10 mouse cellular contexts compared by ENCODE assay signal in the genomic region with DNA sequence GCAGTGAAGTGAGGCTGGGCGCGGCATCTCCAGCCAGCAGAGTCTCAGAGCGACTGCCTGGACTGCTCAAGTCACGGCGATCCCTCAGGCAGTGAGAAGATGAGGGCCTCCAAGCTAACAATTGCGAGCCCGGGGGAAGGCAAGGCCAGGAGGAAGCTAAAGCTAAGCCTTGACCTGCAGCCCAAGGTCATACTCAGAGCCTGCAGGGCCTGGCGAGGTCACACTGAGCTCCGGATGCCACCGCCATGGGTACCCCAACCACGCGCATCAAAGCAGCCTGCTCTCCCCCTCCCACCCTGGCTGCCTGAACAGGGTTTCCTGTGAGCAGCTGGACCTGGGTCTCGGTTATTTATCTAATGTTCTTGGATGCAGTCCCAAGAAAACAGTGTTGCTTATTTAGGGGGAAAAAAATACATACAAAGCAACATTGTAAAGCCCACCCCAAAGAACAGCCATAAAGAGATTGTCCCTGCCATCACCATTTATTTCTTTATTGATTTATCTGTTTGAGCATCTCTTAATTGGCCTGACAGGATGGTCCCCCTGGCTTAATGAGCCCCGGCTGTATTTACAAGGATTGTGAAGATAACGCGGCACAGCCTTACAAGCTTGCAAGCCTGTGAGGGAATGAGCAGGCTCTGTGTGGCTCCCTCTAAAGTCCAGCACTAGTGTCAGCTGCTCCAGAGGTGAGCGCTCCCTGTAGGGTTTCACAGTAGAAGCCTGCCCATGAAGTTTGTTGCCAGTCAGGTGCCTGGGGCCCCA.
DNase-seq lines count a peak whose midpoint lies in the region; ATAC-seq and TF ChIP-seq lines count a peak whose summit lies in the region.
"Had no signal": no experiment of that assay in that cellular context is flagged by ENCODE, and none has a peak within 500 bp of the region (broad histone marks: within the 10 kb centered on the region; RNA-seq: fewer than 3 reads in every experiment).

No protein-coding gene starts in this region.

- no peak overlapping the region for H3K9ac ChIP-seq in lung, embryonic 14.5 days
- no peak overlapping the region for H3K9ac ChIP-seq in limb, embryonic 12.5 days (replicated peaks)
- H3K9ac ChIP-seq in stomach, embryonic 16.5 days (ENCODE audit: low read length), result 0 out of 2 replicates have a peak overlapping the region, but pooled peaks have one; percentile 43

- H3K4me3 ChIP-seq in lung, embryonic 14.5 days (ENCODE audit: low read depth, low read length), result no peak overlapping the region
- no peak overlapping the region for H3K4me3 ChIP-seq in limb, embryonic 12.5 days (replicated peaks)
- no peak overlapping the region for H3K4me3 ChIP-seq in stomach, embryonic 16.5 days (replicated peaks; ENCODE audit: low read length)

- peak overlapping the region; percentile 90 for H3K27ac ChIP-seq in lung, embryonic 14.5 days (ENCODE audit: low read depth)
- H3K27ac ChIP-seq in limb, embryonic 12.5 days, result peak overlapping the region; percentile 74
- peak overlapping the region; percentile 41; the same call in 1 of the 2 replicates for H3K27ac ChIP-seq in stomach, embryonic 16.5 days (ENCODE audit: low read length)

- H3K36me3 ChIP-seq in lung, embryonic 14.5 days (ENCODE audit: insufficient read depth), result no peaks in the 10 kb centered on the region
- H3K36me3 ChIP-seq in limb, embryonic 12.5 days, result no peaks in the 10 kb centered on the region
- no peaks in the 10 kb centered on the region for H3K36me3 ChIP-seq in stomach, embryonic 16.5 days (ENCODE audit: control insufficient read depth, insufficient read depth, low read length)

- ATAC-seq in lung, embryonic 14.5 days (ENCODE audit: insufficient read depth), result peak; percentile 69
- no peak; the same call in 1 of the 2 replicates for ATAC-seq in limb, embryonic 12.5 days (ENCODE audit: insufficient number of reproducible peaks, insufficient read depth, low FRiP score, low TSS enrichment, low read depth)
- no peak for ATAC-seq in stomach, embryonic 16.5 days (ENCODE audit: insufficient read depth, low FRiP score)

- H3K27me3 ChIP-seq in lung, embryonic 14.5 days (ENCODE audit: insufficient read depth, low read length), result no peaks in the 10 kb centered on the region
- H3K27me3 ChIP-seq in limb, embryonic 12.5 days, result no peaks in the 10 kb centered on the region
- H3K27me3 ChIP-seq in stomach, embryonic 16.5 days (ENCODE audit: control insufficient read depth, insufficient read depth, low read length), result no peaks in the 10 kb centered on the region

- TF ChIP-seq CTCF in lung, embryonic 14.5 days (IDR thresholded peaks at IDR 0.05; ENCODE audit: low read depth), result peak; percentile 21

- H3K4me2 ChIP-seq in lung, embryonic 14.5 days, result peak overlapping the region; percentile 36
- H3K4me2 ChIP-seq in limb, embryonic 12.5 days, result peak overlapping the region; percentile 40
- H3K4me2 ChIP-seq in stomach, embryonic 16.5 days (ENCODE audit: low read depth, low read length), result 0 out of 2 replicates have a peak overlapping the region, but pooled peaks have one; percentile 6

- H3K9me3 ChIP-seq in lung, embryonic 14.5 days (ENCODE audit: low read depth, low read length), result no peaks in the 10 kb centered on the region
- no peaks in the 10 kb centered on the region for H3K9me3 ChIP-seq in limb, embryonic 12.5 days
- H3K9me3 ChIP-seq in stomach, embryonic 16.5 days (replicated peaks; ENCODE audit: control insufficient read depth, low read length), result no peaks in the 10 kb centered on the region

- peak; percentile 52 for DNase-seq in embryo, embryonic 10 days (ENCODE audit: low spot score)
- no peak for DNase-seq in embryo, embryonic 10.5 days (ENCODE audit: low spot score)
- DNase-seq in lung, embryonic 14.5 days, result peak; percentile 91
- no peak for DNase-seq in lung, postnatal 25 days (ENCODE audit: low spot score)
- DNase-seq in right cerebral cortex, postnatal 4 days, result no peak
- DNase-seq in thymus, postnatal 4 days, result no peak
- DNase-seq: cerebellum, postnatal 25 days; left cerebral cortex, postnatal 4 days had no signal

- WGBS in lung, embryonic 14.5 days, result 21% methylated on average over 17 of the region's 17 CpGs
- WGBS in limb, embryonic 12.5 days, result 13% methylated on average over 17 of the region's 17 CpGs
- WGBS in stomach, embryonic 16.5 days, result 30% methylated on average over 17 of the region's 17 CpGs

- H3K4me1 ChIP-seq in lung, embryonic 14.5 days (ENCODE audit: insufficient read depth), result peaks cover 37% of the 10 kb centered on the region
- peaks cover 72% of the 10 kb centered on the region for H3K4me1 ChIP-seq in limb, embryonic 12.5 days (replicated peaks)
- H3K4me1 ChIP-seq in stomach, embryonic 16.5 days (ENCODE audit: control insufficient read depth, insufficient read depth, low read length), result peaks cover 11% of the 10 kb centered on the region

Comparison
In these comparisons a context has a peak if more than half of its experiments do, and no peak if none do; other contexts are left out.
1. DNase-seq: peak in embryo, embryonic 10 days (single experiment) and lung, embryonic 14.5 days (single experiment); none in embryo, embryonic 10.5 days (single experiment), lung, postnatal 25 days (single experiment), right cerebral cortex, postnatal 4 days (single experiment) and thymus, postnatal 4 days (single experiment).
2. Peak in every context shown above with its lines, with median percentiles within 50 percentile points of each other: H3K27ac ChIP-seq and H3K4me2 ChIP-seq.